Mouse (Mus musculus): ENCODE data around the gene Map10. TPM values are rescaled to one million over a fixed set of nuclear protein-coding genes. Genes with fewer than 3 reads are reported as not detected.

The Map10 gene
- not detected in 2 replicates for polyA plus RNA-seq (2012)

DNA sequence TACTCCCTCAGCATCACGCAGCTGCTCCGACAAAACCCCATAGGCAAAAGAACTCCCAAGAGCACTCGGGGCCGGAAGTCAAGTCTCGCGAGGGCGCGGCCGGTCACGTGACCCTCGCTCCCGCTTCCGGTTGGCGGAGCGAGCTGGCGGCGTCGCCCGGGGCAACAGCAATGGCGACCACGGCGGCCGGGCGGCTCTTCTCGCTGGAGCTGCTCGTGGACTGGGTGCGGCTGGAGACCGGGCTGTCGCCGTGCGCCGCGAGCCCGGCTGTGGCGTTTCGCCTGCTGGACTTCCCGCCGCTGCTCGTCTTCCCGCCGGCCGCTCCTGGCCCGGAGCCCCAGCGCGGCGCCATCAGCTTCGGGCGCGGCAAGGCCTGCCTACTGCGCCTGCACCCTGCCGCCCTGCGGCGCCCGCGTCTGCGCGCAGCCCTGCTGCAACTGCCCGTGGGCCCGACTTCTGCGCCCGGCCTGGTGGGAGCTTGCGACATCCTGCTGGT is at the start of gene Map10:
TSS of gene Map10 (plus strand) at position 119 of the 496 bp plus-strand sequence.
- no peak for TF ChIP-seq GATA1 (IDR thresholded peaks at IDR 0.05; ENCODE audit: low read length)

DNA sequence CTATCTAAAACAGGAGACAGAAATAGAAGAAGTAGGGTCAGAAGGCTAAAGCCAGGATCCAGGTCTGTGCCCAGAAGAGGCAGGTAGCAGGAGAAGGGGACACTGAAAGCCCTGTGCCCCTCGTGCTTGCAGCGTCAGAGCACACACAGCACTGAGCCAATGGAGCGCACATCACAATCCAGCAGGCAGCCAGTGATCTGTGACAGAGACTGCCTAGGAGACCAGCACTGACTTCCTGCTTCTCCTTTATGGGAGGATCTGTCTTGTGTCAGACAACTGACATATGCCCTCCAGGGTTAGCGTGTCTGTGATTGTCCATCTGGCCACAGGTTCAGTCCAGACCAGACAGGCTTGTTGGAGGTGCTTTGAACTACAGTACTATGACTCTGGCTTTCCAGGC is 49.3 kb upstream of the Map10 start:
- TF ChIP-seq GATA1 (IDR thresholded peaks at IDR 0.05; ENCODE audit: low read length): no peak

DNA sequence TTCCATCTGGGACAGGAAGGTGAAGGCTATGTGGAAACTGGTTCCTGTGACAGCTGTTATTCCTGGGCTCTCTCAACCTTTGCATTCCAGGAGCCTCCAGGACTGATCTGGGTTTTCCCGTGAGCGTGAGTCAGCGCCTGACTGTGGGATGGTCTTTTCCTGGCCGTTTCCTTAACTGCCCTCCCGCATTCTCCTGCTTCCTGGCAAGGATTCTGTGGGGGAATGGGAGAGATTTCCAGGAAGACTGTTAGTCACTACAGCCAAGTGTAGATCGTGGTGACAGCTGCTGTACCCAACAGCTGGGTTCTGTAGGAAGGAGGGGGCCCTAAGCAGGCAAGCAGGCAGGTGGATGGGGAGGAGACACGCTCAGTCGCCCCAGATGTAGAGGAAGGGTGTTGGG is 45.3 kb upstream of the Map10 start:
- TF ChIP-seq GATA1 (IDR thresholded peaks at IDR 0.05; ENCODE audit: low read length): no peak

DNA sequence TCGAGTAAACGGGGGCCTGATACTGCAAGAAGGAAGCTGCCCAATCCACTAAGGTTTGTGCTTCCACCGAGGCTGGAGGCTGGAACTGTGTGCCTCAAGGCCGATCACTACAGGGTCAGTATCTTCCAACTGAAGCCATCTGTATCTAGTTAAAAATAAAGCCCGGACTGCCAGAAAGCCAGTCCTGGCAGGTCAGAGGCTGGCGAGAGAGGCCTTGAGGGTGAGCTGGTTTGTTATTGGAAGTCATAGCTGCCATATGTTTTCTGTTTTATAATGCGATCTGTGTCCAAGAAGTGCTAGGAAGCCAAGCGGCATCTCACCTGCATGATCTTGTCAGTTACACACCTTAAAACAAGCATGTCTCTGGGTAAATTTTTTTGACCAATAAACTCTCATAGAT is 43.2 kb upstream of the Map10 start:
- no peak for TF ChIP-seq GATA1 (IDR thresholded peaks at IDR 0.05; ENCODE audit: low read length)

DNA sequence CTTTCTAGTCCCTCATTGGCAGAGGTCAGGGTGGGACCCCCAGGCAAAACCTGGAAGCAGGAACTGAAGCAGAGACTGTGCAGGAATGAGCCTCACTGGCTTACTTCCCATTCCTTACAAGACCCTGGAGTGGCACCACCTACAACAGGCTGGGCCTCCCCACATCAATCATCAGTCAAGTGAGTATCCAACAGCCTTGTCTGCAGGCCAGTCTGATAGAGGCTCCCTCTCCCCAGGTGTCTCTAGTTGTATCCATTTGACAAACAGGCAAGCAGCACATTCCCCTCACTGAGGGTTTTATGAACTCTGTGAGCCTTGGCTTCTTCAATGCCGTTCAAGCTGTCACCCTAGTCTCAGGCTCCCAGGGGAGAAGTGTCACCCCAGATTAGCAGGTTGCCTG is 40.8 kb upstream of the Map10 start:
- TF ChIP-seq GATA1 (IDR thresholded peaks at IDR 0.05; ENCODE audit: low read length): no peak

DNA sequence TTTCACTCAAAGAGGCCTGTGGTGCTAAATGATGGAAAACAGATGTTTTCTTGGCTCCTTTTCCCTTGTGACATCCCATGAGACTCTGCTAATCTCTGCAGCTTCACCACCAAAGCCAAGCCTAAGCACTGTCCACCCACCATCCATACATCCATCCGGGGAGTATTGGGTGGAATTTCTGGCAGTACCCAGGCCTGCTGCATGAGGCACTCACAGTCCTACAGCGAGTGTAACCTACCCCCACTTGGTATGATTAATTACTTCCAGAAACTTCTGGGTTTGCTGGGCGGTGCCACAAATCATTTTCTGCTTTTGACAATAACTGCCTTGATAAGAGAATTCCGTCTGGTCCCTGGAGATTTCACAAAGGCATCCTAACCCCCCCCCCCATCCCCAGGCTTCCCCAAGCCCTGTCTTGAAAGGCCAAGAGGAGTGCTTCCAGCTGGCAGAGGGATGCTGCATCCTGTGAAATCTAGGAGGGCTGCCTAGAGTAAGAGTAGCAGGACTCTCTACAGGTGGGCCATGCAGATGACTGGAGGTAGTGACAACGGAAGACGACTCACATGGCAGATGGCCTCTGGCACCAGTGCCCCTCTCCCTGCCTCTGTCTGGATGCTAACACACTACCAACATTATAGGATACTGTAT is 31.1 kb upstream of the Map10 start:
- no peak for TF ChIP-seq GATA1 (IDR thresholded peaks at IDR 0.05; ENCODE audit: low read length)

DNA sequence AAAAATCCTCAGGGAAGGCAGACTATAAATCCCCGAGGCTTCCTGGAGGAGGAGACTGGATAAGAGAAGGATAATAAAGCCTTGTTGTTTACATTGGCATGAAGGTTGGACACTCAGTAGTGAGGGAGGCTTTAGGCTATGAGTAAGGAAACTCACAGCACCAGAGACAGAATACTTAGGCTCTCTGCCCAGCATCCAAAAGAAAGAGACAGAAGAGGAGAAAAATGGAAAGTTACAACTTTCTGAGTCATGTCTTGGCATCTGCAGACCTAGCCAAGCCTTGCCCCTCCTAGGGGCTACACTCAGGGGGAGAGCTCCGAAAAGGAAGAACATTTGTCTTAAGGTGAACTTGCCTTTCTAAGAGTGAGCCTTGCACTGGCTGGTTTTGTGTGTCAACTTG is 30.0 kb upstream of the Map10 start:
- no peak for TF ChIP-seq GATA1 (IDR thresholded peaks at IDR 0.05; ENCODE audit: low read length)

DNA sequence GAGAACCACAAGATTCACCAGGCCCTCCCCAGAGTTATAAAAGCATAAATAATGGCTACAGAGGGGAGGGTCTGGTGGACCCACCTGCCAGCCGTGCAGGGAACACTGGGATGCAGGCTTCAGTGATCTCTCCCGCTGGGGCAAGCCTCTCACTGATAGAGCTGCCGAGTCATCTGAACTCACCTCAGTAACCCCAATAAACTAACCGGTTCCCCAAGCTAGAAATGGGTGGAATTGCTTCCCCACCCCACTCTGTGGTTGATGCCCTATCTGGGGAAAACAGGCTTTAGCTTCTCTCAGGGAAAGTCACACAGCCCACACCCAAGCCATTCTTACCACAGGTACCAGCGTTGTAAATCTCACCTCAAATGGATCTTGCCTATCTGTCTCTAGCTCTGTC is 28.9 kb upstream of the Map10 start:
- TF ChIP-seq GATA1 (IDR thresholded peaks at IDR 0.05; ENCODE audit: low read length): no peak

DNA sequence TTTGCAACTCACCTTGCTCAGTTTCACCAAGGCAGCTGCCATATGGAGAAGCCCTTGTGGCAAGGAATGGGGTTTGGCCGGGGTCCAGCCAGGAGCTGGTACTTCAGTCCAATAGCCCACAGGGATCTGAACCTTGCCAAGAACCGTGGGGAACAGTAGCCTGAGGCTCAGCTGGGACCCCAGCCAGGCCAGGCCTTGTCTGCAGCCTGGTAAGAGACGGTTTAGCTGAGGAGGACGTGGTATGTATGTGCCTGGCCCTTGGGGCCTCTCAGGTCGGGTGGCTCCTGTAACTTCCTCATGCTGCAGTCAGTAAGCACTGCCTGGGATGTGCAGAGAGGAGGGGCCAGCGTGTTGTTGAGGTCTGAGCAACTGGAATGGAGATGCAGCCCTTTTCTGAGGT is 27.8 kb upstream of the Map10 start:
- TF ChIP-seq GATA1 (IDR thresholded peaks at IDR 0.05; ENCODE audit: low read length): no peak

DNA sequence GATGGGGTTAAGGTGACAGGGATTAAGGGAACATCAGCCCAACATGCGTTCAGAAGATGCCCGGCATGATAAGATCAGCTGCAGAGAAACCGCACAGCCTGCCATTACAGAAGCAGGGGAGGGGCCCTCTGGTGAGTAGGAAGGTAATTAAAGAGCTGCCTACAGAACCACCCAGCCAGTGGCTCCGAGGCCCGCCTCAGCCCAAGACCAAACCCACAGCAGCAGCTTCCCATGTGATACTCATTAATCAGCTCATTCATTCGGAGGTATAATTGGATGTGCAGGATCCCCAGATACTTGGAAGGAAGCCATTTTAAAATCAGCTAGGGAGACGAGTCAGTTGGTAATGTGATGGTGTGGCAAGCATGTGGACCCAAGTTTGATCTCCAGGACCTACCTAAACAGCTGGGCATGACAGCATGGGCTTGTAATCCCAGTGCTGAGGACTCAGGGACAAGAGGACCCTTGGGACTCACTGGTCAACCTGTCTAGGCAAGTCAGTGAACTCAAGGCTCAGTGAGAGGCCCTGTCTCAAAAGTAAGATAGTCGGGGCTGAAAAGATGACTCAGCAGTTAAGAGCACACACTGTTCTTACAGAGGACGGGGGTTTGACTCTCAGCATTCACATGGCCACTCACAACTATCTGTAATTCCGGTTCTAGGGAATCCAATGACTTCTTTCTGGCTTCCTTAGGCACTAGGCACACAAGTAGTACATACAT is 23.7 kb upstream of the Map10 start:
- no peak for TF ChIP-seq GATA1 (IDR thresholded peaks at IDR 0.05; ENCODE audit: low read length)

DNA sequence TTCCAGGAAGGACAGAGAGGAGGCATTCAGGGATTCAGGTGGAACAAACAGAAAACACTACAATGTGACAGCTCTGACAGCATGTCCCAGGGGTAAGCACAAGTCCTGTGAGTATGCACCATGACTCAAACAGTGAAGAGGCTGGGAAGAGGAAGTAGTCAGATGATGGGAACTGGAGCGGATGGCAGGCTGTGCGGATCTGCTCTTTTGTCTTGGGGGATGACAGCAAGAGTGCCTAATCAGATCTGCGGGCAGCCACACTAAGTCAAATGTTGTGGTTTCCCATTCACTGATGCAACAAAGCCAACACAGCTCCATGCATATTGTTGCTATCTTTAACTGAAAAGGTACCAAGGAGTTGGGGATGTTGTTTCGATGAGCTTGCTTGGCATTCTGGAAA is 20.2 kb upstream of the Map10 start:
- no peak for TF ChIP-seq GATA1 (IDR thresholded peaks at IDR 0.05; ENCODE audit: low read length)

DNA sequence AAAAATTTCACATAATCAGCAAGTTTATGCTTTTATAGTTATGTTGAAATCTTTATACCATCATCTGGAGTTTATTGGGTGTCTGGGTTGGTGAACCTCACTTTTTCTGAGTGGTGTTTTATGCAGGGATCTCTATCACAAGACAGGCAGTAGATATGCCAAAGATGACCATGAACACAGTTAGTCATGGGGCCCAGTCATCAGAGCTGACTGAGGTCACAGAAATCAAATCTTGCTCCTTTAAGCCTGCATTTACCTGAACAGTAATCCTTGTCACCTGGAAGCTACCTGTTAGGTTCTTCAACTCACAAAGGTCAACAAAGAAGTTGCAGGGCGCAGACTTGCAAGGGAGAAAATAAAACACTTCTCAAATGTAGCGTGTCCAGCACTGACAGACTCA is 14.8 kb upstream of the Map10 start:
- TF ChIP-seq GATA1 (IDR thresholded peaks at IDR 0.05; ENCODE audit: low read length): no peak

DNA sequence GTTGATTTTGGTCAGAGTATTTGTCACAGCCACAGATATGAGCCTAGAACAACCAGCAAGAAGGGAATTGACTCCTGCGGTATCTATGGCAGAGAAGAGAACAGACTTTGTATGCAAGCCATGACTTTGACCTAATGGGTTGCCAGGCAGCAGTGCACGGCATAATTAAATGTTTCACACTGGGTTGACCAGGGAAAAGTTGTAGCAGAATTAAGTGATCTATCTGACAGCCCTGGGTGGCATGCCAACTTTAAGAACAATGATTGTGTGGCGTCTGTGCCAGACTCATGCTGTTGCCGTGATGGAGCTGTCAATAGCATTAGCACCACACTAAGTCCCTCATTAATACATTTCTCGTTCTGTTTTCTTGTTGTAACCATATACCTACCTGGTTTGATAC is 11.1 kb upstream of the Map10 start:
- TF ChIP-seq GATA1 (IDR thresholded peaks at IDR 0.05; ENCODE audit: low read length): no peak

DNA sequence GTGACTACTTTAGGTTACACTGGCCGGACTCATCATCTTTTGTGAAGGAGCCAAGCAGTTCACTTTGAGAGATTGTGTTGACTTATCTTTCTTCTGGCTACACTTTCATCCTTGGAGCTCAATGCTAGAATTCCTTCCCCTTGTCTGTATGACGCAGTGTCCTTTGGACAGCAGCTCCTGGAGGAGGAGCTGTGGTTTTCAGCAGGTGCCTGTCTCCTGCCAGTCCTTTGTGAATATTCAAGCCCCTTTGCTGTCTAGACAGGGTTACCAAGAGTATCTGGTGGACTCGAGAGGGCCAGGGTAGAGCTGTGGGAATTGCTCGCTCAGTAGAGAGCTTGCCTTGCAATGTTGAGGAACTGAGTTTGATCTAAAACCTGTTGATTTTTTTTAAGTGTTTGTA is 10.7 kb upstream of the Map10 start:
- TF ChIP-seq GATA1 (IDR thresholded peaks at IDR 0.05; ENCODE audit: low read length): no peak

DNA sequence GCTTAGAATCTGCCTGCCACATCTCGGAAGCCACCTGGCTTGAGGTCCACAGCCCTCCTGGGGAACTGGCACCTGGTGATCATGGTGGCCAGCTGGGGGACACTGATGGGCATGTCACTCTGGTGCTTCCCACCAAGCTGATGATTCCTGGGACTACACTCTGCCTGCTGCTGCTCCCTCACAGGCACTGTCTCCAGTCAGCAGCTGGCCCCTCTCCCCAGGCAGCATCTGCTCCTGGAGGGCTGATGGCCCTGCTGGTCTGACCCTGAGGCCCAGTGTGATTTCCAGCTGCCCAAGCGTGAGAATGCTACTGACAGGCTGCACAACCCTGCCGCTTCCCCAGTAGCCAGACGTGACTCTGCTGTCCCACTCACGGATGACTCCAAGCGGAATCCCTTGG is 9.2 kb upstream of the Map10 start:
- no peak for TF ChIP-seq GATA1 (IDR thresholded peaks at IDR 0.05; ENCODE audit: low read length)

DNA sequence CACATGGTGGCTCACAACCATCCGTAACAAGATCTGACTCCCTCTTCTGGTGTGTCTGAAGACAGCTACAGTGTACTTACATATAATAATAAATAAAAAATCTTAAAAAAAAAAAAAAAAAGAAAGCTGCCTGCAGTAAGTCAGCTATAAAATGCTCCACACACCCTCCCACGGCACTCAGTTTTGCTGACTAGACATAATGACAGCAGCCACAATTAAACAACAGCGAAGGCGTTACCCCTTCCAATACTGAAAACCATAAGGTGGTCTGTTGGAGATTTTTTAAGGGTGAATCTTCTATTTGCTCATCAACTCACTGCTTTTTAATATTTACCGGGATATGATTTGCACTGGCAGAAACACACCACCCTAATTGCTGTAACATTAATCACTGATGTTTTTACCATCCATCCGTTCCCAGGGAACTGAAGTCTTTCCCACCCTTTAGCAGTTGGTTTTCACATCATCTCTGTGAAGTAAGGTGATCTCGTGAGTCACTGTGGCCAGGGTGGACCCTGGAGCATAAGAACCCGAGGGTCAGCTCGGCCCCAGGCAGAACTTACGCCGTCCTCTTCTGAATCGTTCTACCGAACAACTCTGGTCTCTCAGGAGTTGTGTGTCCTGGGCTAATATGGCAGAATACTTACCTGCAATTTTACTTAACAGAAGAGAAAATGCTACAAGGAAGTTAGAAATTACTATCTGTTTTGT is 7.5 kb upstream of the Map10 start:
- TF ChIP-seq GATA1 (IDR thresholded peaks at IDR 0.05; ENCODE audit: low read length): no peak

DNA sequence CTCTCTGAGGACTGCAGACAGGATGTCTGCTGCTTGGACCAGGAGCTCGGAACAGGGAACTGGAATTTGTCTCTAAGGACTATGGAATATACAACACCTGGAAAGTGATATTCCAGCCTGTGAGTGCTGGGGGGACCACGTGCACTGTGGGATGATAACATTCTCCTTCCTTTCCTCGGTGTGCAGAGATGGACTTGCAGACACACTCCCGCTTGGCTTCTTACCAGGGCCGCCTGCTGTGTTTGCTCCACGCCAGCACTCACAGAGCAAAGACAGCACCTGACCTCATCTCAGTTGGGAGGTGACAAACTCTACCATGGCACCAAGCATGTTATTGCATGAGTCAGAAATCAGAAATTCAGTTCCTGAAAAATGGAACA is 7.0 kb upstream of the Map10 start:
- no peak for TF ChIP-seq GATA1 (IDR thresholded peaks at IDR 0.05; ENCODE audit: low read length)
